Mouse (Mus musculus) induced T-regulatory cell, adult 2 months (primary cell): Measurements from ENCODE around the gene Cdk2ap1.
"Not testable (repeated sequence)": the region's sequence is repeated elsewhere in the genome, so short reads cannot be mapped to it uniquely, and the experiment has no call there.

Experiments used
- DNase-seq: peaks from one replicate; pipeline ENCODE4 v3.0.0-alpha.2; 2012; ENCODE audit warnings: low read depth

Cdk2ap1 gene

GRCm38 (mm10) chr5:124362982-124363381 is at the start of gene Cdk2ap1:
Gene Cdk2ap1, minus strand, starts transcription at chr5:124363082.
- not testable (repeated sequence) for DNase-seq

- DNase-seq: peak; percentile 60
These were observed 49.3 kb upstream of the Cdk2ap1 start for GRCm38 (mm10) chr5:124412163-124412562.

GRCm38 (mm10) chr5:124410808-124411207 is 47.9 kb upstream of the Cdk2ap1 start:
- peak; percentile 38 for DNase-seq

- DNase-seq: peak; percentile 68
These were observed 30.8 kb upstream of the Cdk2ap1 start for GRCm38 (mm10) chr5:124393726-124394125.

GRCm38 (mm10) chr5:124392412-124392811 is 29.5 kb upstream of the Cdk2ap1 start:
- DNase-seq: no peak

GRCm38 (mm10) chr5:124387932-124388331 is 25.1 kb upstream of the Cdk2ap1 start:
- peak; percentile 49 for DNase-seq

GRCm38 (mm10) chr5:124380121-124380520 is 17.2 kb upstream of the Cdk2ap1 start:
- no peak for DNase-seq

- no peak for DNase-seq
These were observed 14.3 kb upstream of the Cdk2ap1 start for GRCm38 (mm10) chr5:124377149-124377548.

GRCm38 (mm10) chr5:124376401-124376800 is 13.5 kb upstream of the Cdk2ap1 start:
- DNase-seq: no peak

GRCm38 (mm10) chr5:124374298-124374697 is 11.4 kb upstream of the Cdk2ap1 start:
- DNase-seq: no peak

- DNase-seq: no peak
These were observed 3.8 kb upstream of the Cdk2ap1 start for GRCm38 (mm10) chr5:124366721-124367120.

- no peak for DNase-seq
These were observed 2.9 kb upstream of the Cdk2ap1 start for GRCm38 (mm10) chr5:124365754-124366153.

GRCm38 (mm10) chr5:124364173-124364918 is 1.5 kb upstream of the Cdk2ap1 start:
- DNase-seq: no peak

- DNase-seq: peak; percentile 53
These were observed 3.2 kb downstream of the Cdk2ap1 start for GRCm38 (mm10) chr5:124359641-124360040.

- peak; percentile 36 for DNase-seq
These were observed 6.2 kb downstream of the Cdk2ap1 start for GRCm38 (mm10) chr5:124356695-124357094.

- DNase-seq: peak; percentile 45
These were observed 7.4 kb downstream of the Cdk2ap1 start for GRCm38 (mm10) chr5:124355425-124355959.

GRCm38 (mm10) chr5:124354574-124355424 is 8.1 kb downstream of the Cdk2ap1 start:
- DNase-seq: peak; percentile 72

GRCm38 (mm10) chr5:124353726-124354547 is 8.9 kb downstream of the Cdk2ap1 start:
- peak; percentile 81 for DNase-seq

- DNase-seq: peak; percentile 46
These were observed 9.7 kb downstream of the Cdk2ap1 start for GRCm38 (mm10) chr5:124353011-124353725.

GRCm38 (mm10) chr5:124352141-124352920 is 10.6 kb downstream of the Cdk2ap1 start:
- DNase-seq: peak; percentile 82
